Mouse (Mus musculus) layer of hippocampus, adult 11-12 months (tissue): Measurements from ENCODE around the gene Eif3a.

Experiments
- DNase-seq: peaks from one replicate; pipeline ENCODE4 v3.0.0; 2022; ENCODE audit warnings: low spot score

The Eif3a gene

GRCm38 (mm10) chr19:60790551-60791161 lies at the start of gene Eif3a:
Gene Eif3a (minus strand): TSS chr19:60790658.
- peak; percentile 95 for DNase-seq

- DNase-seq = peak; percentile 68
Measured at GRCm38 (mm10) chr19:60837747-60838146, 47.3 kb upstream of the Eif3a start.

DNA sequence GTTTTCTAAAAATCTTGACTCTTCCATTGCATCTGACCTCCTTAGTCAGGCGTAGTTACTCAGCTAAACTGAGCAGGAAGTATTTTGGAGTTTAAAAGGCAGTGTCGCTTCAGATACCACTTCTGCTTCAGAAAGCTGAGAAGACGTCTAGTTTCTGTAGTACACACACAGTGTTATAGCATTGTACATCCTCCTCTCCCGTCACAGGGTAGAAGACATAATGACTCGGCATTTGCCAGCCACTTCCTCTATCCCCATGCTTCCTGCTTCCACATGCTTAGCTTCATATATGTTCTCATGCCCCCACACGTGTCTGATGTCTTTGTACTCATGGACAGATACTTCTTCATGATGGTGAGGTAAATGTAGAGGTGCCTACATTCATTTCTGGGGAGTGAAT lies 28.2 kb upstream of the Eif3a start:
- no peak for DNase-seq

DNA sequence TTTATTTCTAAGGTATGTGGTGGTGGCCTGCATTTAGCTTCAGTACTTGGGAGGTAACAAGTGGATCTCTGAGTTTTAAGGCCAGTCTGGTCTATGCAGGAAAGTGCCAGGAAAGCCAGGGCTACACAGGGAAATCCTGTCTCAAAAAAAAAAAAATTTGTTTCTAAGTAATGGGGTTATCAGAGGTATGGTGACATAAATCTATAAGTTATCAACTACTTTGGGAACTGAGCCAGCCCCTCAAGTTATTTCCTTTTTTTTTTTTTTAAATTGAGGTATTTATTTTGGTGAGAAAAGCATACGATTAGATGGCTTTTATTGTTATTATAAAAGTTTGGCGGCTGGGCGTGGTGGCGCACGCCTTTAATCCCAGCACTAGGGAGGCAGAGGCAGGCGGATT lies 22.7 kb upstream of the Eif3a start:
- no peak for DNase-seq

DNA sequence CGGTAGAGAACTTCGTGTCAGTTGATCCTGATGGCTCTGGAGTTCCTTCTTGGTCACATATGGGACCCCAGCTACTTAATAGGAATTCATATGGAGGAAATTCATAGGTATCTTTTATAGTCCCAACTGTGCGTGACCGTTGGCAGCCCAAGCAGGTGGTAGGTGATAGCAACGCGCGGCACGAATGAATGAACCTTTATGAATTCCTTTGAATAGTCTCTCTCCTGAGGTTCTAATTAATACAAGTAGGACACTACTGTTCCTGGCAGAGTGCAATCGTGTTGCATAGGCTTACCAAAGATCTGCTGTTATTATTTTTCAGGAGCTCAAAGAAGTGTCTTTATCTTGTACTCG lies 21.6 kb upstream of the Eif3a start:
- DNase-seq = no peak

- DNase-seq = peak; percentile 92
Measured at GRCm38 (mm10) chr19:60811098-60812035, 20.9 kb upstream of the Eif3a start, which contains the start of gene Fam45a. Gene Fam45a (plus strand): TSS chr19:60811585.

DNA sequence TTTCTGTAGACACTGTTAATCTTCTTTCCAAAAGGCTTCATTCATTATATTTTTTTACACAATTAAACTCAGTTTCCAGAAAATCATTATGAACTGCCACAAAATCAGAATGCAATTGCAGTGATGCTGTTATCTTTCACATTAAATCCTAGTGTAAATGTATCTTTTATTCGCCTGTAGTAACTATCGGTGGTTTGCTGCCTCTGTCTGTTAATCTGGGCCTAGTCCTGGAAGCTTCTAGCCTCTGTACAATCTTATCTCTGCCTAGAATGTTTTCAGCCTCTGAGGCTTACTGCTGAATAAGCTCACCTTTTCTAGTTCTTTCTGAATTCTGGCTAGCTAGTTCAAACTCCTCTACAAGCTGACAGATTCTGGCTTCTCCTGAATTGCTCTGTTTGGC lies 19.5 kb upstream of the Eif3a start:
- no peak for DNase-seq

GRCm38 (mm10) chr19:60804903-60805302 lies 14.4 kb upstream of the Eif3a start:
- DNase-seq = no peak

- DNase-seq = no peak
Measured at GRCm38 (mm10) chr19:60799867-60800569, 9.6 kb upstream of the Eif3a start.

DNA sequence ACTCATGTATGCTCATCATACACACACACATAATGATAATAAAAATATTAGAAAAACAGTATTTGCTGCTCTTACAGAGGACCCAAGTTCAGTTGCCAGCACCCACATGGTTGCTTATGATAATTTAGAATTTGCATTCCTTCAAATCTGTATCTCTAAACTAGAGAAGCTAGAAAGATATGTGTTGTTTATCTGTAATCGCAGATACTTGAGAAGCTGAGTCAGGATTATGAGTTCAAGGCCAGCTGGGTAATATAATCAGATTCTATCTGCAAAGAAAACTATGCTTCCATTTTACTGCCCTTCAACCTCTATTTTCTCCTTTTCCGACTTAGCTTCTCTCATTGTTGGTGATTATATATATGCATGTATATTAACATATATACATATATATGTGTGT lies 7.0 kb upstream of the Eif3a start:
- no peak for DNase-seq

GRCm38 (mm10) chr19:60795244-60795643 lies 4.8 kb upstream of the Eif3a start:
- DNase-seq = no peak

DNA sequence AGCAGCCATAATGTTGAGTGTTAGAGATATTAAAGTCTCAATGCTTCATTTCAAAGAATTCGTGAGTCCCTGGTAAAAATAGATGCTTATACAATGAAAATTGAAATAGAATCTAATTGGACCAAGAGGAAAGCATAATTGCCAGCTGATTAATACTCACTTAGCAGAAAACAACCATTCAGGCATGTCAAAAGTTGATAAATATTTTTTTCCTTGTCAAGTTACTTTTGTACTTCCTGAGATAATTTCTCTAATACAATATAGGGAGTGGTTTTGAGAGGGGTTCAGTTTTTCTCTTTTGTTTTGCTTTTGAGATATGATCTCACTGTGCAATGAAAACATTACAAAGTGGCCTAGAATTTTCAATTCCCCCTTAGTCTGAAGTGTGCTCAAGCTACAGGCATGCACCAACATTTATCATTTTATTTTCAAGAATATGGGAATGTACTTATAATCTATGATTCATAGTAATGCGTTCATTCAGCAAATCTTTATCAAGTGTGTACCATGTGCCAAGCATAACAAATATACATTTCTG lies 2.8 kb upstream of the Eif3a start:
- no peak for DNase-seq

- no peak for DNase-seq
Measured at GRCm38 (mm10) chr19:60791164-60791563, 706 bp upstream of the Eif3a start.

- DNase-seq = no peak
Measured at GRCm38 (mm10) chr19:60789919-60790506, 445 bp downstream of the Eif3a start.

- DNase-seq = no peak
Measured at GRCm38 (mm10) chr19:60789452-60789851, 1.0 kb downstream of the Eif3a start.

DNA sequence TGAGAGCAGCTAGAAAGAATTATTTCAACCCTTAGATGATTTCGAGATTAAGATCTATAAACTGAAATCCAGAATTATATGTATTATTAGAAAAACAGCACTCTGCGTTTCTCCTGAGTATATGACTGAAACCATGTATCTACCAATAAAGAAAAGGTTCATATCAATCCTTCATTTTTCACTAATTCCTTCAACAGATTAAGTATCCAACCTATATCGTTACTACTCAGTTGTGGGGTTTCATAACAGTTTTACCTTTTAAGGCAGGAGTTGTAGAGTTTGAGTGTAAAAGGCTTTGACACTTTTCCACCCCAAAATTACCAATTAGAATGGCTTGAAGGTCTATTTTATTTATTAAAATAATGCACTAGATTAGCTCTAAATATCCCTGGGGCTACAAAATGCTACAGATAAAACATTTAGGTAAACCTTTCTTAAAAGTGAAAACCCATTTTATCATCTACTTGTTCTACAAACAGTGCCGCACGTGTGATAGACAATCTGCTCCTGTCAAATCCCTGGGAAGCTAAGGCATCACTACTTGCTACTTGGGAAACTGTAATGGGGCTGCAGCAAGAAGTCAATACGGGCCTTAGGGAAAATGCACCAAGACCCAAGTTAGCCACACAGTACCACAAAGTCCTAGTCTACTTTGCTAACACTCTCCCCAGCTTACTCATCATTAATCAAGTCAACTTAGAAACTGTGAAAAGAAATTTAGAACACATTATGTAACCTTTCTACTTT lies 2.1 kb downstream of the Eif3a start:
- DNase-seq = no peak

DNA sequence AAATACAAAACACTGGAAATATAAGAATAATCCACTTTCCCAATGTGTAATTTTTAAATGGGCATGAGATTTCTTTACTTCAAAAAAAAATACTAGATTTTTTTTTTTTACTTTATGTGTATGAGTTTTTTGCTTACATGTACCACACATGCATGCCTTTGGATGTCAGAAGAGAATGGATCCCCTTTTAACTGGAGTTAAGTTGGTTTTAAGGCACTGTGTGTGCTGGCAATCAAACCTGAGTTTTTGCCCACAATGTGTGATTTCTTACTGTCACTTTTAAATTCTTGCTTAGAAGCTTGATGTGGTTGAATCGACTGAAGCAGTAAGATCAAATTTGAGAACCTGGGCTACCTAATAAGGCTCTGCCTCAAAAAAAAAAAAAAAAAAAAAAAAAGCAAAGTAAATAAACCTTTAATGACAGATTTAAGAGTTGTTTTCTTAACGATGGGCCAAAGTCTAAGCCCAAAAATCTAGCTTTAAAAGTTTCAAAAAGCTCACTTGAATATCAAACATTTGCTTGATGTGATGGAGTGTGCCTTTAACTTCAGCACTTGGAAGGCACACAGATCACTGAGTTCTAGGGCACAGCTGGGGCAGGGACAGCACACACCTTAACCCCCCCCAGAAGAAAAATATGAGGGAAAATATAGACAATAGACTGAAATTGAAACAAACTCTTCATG lies 2.9 kb downstream of the Eif3a start:
- no peak for DNase-seq

DNA sequence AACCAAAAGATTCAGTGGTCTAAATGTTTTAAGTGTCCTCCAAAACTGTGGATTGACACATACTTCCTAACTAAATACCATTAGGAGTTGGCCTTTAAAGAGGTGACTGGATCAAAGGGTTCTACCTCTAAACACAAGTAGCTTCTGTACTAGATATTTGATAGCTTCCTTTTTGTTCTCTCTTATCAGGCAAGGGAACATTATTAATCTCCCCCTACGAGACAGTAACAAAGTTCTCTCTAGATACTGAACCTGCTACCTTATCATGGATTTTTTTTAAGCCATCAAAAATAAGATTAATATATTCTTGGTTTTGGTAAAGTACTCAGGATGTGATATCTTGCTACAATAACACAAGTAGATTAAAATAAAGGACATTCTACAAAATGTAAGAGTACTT lies 5.7 kb downstream of the Eif3a start:
- DNase-seq = no peak

DNA sequence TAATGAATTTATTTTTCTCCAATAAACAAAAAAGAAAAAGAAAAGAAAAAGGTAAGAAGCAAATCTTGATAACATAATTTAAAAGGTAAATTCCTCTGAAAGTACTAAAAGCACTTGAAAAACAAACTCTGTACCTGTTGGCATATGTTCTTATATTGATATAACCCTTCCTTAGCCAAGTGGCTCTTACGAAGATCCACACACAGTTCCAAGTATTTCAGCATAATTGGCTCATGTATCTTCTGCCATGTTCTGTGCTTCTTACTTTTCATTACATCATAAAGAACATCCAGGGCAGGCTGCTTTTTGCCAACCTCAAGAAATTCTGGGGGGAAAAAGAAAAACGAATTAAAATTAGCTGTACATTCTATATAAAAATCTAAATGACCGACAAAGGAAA lies 8.4 kb downstream of the Eif3a start:
- DNase-seq = no peak

DNA sequence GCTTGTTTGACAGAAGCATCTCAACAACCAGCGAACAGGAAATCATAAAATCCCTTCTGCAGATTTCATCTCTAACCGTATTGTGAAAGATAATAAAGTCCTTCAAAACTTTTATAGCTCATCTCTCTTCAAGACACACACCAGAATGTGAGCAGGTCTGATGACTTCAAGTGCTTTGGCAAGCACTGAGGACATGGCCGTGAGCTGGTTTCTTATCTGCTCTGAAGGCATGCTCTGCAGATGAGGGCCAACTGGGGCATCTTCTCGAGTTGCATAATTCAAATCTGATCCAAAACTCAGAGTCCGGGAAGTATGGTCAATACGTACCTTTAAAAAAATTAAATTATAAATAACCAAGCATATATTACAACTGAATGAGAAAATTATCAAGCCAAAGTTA lies 17.1 kb downstream of the Eif3a start:
- DNase-seq = no peak
